Mouse (Mus musculus): ENCODE results near the gene Akap8. TPM values are rescaled to one million over a fixed set of nuclear protein-coding genes. Genes with fewer than 3 reads are reported as not detected.

Gene Akap8
- polyA plus RNA-seq, 1 experiment from 2014 or later, result 31.2 TPM

DNA sequence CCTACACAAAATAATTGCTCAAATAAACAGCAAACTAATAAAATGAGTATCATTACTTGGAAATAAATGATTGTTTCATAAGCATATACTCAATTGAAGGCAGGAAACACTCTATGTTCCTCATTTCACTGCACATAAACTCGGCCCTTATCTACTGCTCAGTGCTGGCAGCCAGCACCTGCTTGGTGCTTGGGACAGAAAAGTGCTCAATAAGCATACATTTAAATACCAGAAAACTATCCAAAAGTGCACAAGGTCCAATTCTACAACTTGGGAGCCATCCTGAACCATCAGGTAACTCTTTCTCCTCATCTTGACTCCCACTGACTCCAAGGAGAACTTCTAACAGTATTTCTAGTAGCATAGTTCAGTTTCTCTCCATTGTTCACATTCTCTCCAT is 53.4 kb downstream of the Akap8 start:
- ATAC-seq (ENCODE audit: low read depth), result no peak
- Histone ChIP-seq H3K36me3 (ENCODE audit: control insufficient read depth, insufficient read depth) (no peaks in the 10 kb centered on the region), H3K27me3 (ENCODE audit: control insufficient read depth, insufficient read depth, low read depth, low read length) (no peaks in the 10 kb centered on the region), H3K4me2 (ENCODE audit: low read depth, low read length) (no peak overlapping the region), H3K27ac (ENCODE audit: low read length) (no peak overlapping the region), H3K4me3 (ENCODE audit: low read depth, low read length) (no peak overlapping the region), H3K9ac (ENCODE audit: low read depth, low read length) (no peak overlapping the region), H3K9me3 (replicated peaks; ENCODE audit: control insufficient read depth, low read length) (no peaks in the 10 kb centered on the region), H3K4me1 (ENCODE audit: control insufficient read depth, low read depth, low read length) (peaks cover 2% of the 10 kb centered on the region)
- WGBS (ENCODE audit: insufficient replicate concordance), result 14% methylated on average over 1 of the region's 1 CpGs

DNA sequence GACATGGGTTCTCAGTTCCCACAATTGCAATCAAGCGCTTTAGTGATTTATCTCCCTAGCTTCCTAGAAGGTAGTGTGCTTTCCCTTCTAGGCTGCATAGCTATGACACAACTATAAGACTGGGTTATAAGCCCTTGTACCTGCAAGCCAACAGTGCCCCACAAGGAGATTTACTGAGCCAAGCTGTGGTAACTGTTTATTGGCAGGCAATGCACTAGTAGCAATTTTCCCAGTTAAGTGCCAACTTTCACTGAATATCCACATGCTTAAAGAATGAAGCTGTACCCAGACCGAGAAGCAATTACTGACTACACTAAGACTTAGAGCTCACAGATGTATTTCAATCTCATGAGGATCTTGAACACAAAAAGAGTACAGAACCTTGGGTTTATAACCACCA is 57.4 kb downstream of the Akap8 start:
- WGBS (ENCODE audit: insufficient replicate concordance), result 92% methylated on average over 2 of the region's 2 CpGs
- ATAC-seq (ENCODE audit: low read depth), result no peak
- Histone ChIP-seq H3K36me3 (ENCODE audit: control insufficient read depth, insufficient read depth) (no peaks in the 10 kb centered on the region), H3K4me3 (ENCODE audit: low read depth, low read length) (no peak overlapping the region), H3K9ac (ENCODE audit: low read depth, low read length) (no peak overlapping the region), H3K4me2 (ENCODE audit: low read depth, low read length) (no peak overlapping the region), H3K9me3 (replicated peaks; ENCODE audit: control insufficient read depth, low read length) (no peaks in the 10 kb centered on the region), H3K4me1 (ENCODE audit: control insufficient read depth, low read depth, low read length) (peaks cover 4% of the 10 kb centered on the region), H3K27ac (ENCODE audit: low read length) (no peak overlapping the region), H3K27me3 (ENCODE audit: control insufficient read depth, insufficient read depth, low read depth, low read length) (no peaks in the 10 kb centered on the region)

DNA sequence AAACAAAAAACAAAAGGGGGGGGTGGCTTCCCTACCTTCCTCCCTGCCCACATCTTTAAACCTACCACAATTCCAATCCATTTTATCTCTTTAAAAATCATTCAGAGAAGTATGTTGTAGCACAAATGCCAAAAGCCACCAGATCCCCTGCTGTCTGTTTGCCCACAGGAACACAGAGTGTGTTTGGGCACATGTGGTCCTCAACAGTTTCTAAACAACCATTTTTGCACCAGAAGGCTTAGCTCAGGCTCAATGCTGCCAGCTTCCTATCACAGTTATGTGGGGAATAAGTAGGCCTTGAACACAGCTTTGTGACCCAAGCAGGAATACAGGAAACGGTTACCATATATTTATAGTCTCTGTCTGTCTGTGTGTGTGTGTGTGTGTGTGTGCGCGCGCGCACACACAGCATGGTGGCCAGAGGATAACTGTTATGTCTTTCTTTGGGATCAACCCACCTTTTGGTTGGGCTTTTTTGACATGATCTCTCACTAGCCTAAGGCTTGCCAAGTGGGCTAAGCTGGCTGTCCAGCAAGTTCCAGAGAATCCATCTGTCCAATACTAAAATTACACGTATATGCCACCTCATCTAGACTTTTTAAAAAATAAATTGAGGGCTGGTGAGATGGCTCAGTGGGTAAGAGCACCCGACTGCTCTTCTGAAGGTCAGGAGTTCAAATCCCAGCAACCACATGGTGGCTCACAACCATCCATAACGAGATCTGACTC is 58.0 kb downstream of the Akap8 start:
- ATAC-seq (ENCODE audit: low read depth), result no peak
- Histone ChIP-seq H3K4me3 (ENCODE audit: low read depth, low read length) (no peak overlapping the region), H3K4me2 (ENCODE audit: low read depth, low read length) (no peak overlapping the region), H3K27me3 (ENCODE audit: control insufficient read depth, insufficient read depth, low read depth, low read length) (no peaks in the 10 kb centered on the region), H3K36me3 (ENCODE audit: control insufficient read depth, insufficient read depth) (no peaks in the 10 kb centered on the region), H3K27ac (ENCODE audit: low read length) (no peak overlapping the region), H3K9me3 (replicated peaks; ENCODE audit: control insufficient read depth, low read length) (no peaks in the 10 kb centered on the region), H3K4me1 (ENCODE audit: control insufficient read depth, low read depth, low read length) (peaks cover 11% of the 10 kb centered on the region), H3K9ac (ENCODE audit: low read depth, low read length) (no peak overlapping the region)
- 91% methylated on average over 8 of the region's 8 CpGs for WGBS (ENCODE audit: insufficient replicate concordance)

DNA sequence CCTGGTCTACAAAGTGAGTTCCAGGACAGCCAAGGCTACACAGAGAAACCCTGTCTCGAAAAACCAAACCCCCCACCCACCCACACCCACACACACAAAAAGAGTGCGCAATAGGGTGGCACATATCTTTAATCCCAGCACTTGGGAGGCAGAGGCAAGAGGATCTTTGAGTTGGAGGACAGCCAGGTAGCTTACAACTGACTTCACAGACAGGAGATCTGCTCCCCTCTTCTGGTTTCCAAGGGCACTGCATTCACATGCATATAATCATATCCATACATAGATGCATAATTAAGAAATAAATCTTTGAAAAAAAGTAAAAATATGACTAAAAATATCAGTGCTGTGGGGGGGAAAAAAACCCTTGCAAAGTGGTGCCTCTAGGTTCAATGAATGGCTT is 62.2 kb downstream of the Akap8 start:
- Histone ChIP-seq H3K9ac (ENCODE audit: low read depth, low read length) (no peak overlapping the region), H3K9me3 (replicated peaks; ENCODE audit: control insufficient read depth, low read length) (no peaks in the 10 kb centered on the region), H3K4me1 (ENCODE audit: control insufficient read depth, low read depth, low read length) (peaks cover 14% of the 10 kb centered on the region), H3K4me2 (ENCODE audit: low read depth, low read length) (no peak overlapping the region), H3K4me3 (ENCODE audit: low read depth, low read length) (no peak overlapping the region), H3K36me3 (ENCODE audit: control insufficient read depth, insufficient read depth) (no peaks in the 10 kb centered on the region), H3K27ac (ENCODE audit: low read length) (no peak overlapping the region), H3K27me3 (ENCODE audit: control insufficient read depth, insufficient read depth, low read depth, low read length) (no peaks in the 10 kb centered on the region)
- WGBS (ENCODE audit: insufficient replicate concordance), result 62% methylated on average over 2 of the region's 2 CpGs
- ATAC-seq (ENCODE audit: low read depth), result no peak

DNA sequence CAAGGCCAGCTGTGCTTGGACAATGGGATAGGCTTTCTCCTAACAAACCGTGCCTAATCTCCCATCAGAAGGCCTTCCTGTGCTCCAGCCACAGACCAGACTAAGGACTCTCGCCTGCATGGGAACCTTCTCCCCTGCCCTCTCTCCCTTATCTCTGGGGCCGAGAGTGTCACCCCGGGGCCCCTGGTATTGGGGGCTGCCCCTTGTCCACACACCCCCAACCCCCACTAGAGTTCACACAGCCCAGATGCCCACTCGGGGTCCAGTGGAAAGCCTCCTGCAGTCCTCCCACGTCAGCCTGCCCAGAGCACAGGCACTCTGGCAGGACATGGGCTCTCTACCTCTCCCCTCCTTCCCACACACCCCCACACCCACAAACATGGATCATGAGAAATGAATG is 63.1 kb downstream of the Akap8 start:
- Histone ChIP-seq H3K36me3 (ENCODE audit: control insufficient read depth, insufficient read depth) (no peaks in the 10 kb centered on the region), H3K27me3 (ENCODE audit: control insufficient read depth, insufficient read depth, low read depth, low read length) (no peaks in the 10 kb centered on the region), H3K9ac (ENCODE audit: low read depth, low read length) (no peak overlapping the region), H3K4me3 (ENCODE audit: low read depth, low read length) (no peak overlapping the region), H3K9me3 (replicated peaks; ENCODE audit: control insufficient read depth, low read length) (no peaks in the 10 kb centered on the region), H3K27ac (ENCODE audit: low read length) (no peak overlapping the region), H3K4me1 (ENCODE audit: control insufficient read depth, low read depth, low read length) (peaks cover 14% of the 10 kb centered on the region), H3K4me2 (ENCODE audit: low read depth, low read length) (no peak overlapping the region)
- ATAC-seq (ENCODE audit: low read depth), result peak; percentile 32
- 14% methylated on average over 6 of the region's 6 CpGs for WGBS (ENCODE audit: insufficient replicate concordance)

DNA sequence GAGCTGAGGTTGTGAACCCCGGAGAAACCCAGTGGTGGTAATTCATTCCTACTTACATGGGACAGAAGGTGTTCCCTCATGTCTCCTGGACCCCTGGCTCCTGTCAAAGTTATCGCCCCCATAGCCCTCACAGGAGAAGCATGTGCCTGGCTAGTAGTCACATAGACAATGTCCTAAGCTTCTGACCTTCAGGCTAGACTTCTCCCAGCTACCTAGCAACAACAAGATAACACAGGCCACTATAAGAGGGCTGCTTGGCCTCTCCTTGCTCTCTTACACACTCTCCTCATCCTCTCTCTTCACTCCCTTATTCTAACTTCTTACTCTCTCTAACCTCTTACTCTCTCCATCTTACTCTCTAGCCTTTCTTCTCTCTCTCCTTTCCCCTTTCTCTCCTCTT is 63.6 kb downstream of the Akap8 start:
- Histone ChIP-seq H3K9ac (ENCODE audit: low read depth, low read length) (no peak overlapping the region), H3K4me3 (ENCODE audit: low read depth, low read length) (no peak overlapping the region), H3K9me3 (replicated peaks; ENCODE audit: control insufficient read depth, low read length) (no peaks in the 10 kb centered on the region), H3K27ac (ENCODE audit: low read length) (no peak overlapping the region), H3K4me2 (ENCODE audit: low read depth, low read length) (no peak overlapping the region), H3K4me1 (ENCODE audit: control insufficient read depth, low read depth, low read length) (peaks cover 14% of the 10 kb centered on the region), H3K27me3 (ENCODE audit: control insufficient read depth, insufficient read depth, low read depth, low read length) (no peaks in the 10 kb centered on the region), H3K36me3 (ENCODE audit: control insufficient read depth, insufficient read depth) (no peaks in the 10 kb centered on the region)
- ATAC-seq (ENCODE audit: low read depth), result no peak
- 67% methylated on average over 2 of the region's 2 CpGs for WGBS (ENCODE audit: insufficient replicate concordance)

DNA sequence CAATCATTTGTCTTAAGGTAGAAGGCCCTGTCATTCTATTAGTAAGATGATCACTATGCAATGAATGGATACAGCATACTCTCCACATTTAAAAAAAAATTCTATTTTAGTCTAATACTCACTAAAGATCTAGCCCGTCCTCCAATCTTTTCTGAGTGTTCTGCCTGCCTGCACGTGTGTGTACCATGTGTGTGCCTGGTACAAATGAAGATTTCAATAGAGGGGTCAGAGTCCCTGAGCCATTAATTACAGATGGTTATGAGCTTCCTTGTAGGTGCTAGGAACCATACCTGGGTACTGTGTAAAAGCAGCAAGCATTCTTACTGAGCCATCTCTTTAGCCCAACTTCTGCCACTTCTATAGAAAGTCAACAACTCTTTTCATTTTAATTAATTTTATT is 64.1 kb downstream of the Akap8 start:
- Histone ChIP-seq H3K4me2 (ENCODE audit: low read depth, low read length) (no peak overlapping the region), H3K4me1 (ENCODE audit: control insufficient read depth, low read depth, low read length) (peaks cover 14% of the 10 kb centered on the region), H3K9ac (ENCODE audit: low read depth, low read length) (no peak overlapping the region), H3K36me3 (ENCODE audit: control insufficient read depth, insufficient read depth) (no peaks in the 10 kb centered on the region), H3K27ac (ENCODE audit: low read length) (no peak overlapping the region), H3K27me3 (ENCODE audit: control insufficient read depth, insufficient read depth, low read depth, low read length) (no peaks in the 10 kb centered on the region), H3K9me3 (replicated peaks; ENCODE audit: control insufficient read depth, low read length) (no peaks in the 10 kb centered on the region), H3K4me3 (ENCODE audit: low read depth, low read length) (no peak overlapping the region)
- WGBS (ENCODE audit: insufficient replicate concordance), result 70% methylated on average over 2 of the region's 2 CpGs
- ATAC-seq (ENCODE audit: low read depth), result no peak

Other genes starting within 250 kb of the Akap8 start
- 0.42 and 0.73 TPM in 2 replicates for gene Notch3, start 154.4 kb downstream of the Akap8 start, polyA plus RNA-seq (2015; fragmentation: Nextera tagmentation; extraction: Ambion mirVana)
- not detected in 2 replicates for gene Ephx3, start 131.7 kb downstream of the Akap8 start, polyA plus RNA-seq (2015; fragmentation: Nextera tagmentation; extraction: Ambion mirVana)
- 28.3 and 36.0 TPM in 2 replicates for gene Brd4, start 36.5 kb downstream of the Akap8 start, polyA plus RNA-seq (2015; fragmentation: Nextera tagmentation; extraction: Ambion mirVana)
- 37.9 and 42.2 TPM in 2 replicates for gene Akap8l, start 29.4 kb upstream of the Akap8 start, polyA plus RNA-seq (2015; fragmentation: Nextera tagmentation; extraction: Ambion mirVana)
- 4.8 and 5.8 TPM in 2 replicates for gene Wiz, start 68.2 kb upstream of the Akap8 start, polyA plus RNA-seq (2015; fragmentation: Nextera tagmentation; extraction: Ambion mirVana)
- gene Rasal3, start 82.3 kb upstream of the Akap8 start, polyA plus RNA-seq (2015; fragmentation: Nextera tagmentation; extraction: Ambion mirVana), result 2.6 and 2.9 TPM in 2 replicates
- gene Pglyrp2, start 102.9 kb upstream of the Akap8 start, polyA plus RNA-seq (2015; fragmentation: Nextera tagmentation; extraction: Ambion mirVana), result 11.0 and 12.9 TPM in 2 replicates
- 0.69 and 0.81 TPM in 2 replicates for gene Cyp4f39, start 131.5 kb upstream of the Akap8 start, polyA plus RNA-seq (2015; fragmentation: Nextera tagmentation; extraction: Ambion mirVana)
- gene Cyp4f17, start 184.8 kb upstream of the Akap8 start, polyA plus RNA-seq (2015; fragmentation: Nextera tagmentation; extraction: Ambion mirVana), result 0.62 and 0.87 TPM in 2 replicates
- gene Cyp4f16, start 215.3 kb upstream of the Akap8 start, polyA plus RNA-seq (2015; fragmentation: Nextera tagmentation; extraction: Ambion mirVana), result 4.4 and 4.6 TPM in 2 replicates